Mouse (Mus musculus): ENCODE measurements around the gene 1700123O20Rik. TPM values are rescaled to one million over a fixed set of nuclear protein-coding genes. Genes with fewer than 3 reads are reported as not detected.

1700123O20Rik gene
- polyA plus RNA-seq (2015; fragmentation: Nextera tagmentation; extraction: Ambion mirVana) = 82.0 and 90.2 TPM in 2 replicates

GRCm38 (mm10) chr14:54686063-54686521, at the start of gene 1700123O20Rik:
TSS of gene 1700123O20Rik (plus strand) at chr14:54686216.
- Histone ChIP-seq H3K9me3 (ENCODE audit: control insufficient read depth, low read length) (no peaks in the 10 kb centered on the region), H3K36me3 (ENCODE audit: control insufficient read depth, insufficient read depth, low read length) (peaks cover 5% of the 10 kb centered on the region), H3K4me1 (ENCODE audit: control insufficient read depth, insufficient read depth, low read length) (peaks cover 15% of the 10 kb centered on the region), H3K27ac (ENCODE audit: low read length) (peak within 1 kb of the TSS; percentile 91), H3K9ac (ENCODE audit: low read depth, low read length) (peak within 1 kb of the TSS; percentile 82), H3K4me3 (ENCODE audit: low read length) (peak within 1 kb of the TSS; percentile 64), H3K4me2 (ENCODE audit: low read depth, low read length) (peak within 1 kb of the TSS; percentile 81), H3K27me3 (replicated peaks; ENCODE audit: control insufficient read depth, insufficient read depth, low read length) (no peaks in the 10 kb centered on the region)
- ATAC-seq = peak; percentile 79
- under 1% methylated on average over 41 of the region's 41 CpGs for WGBS

GRCm38 (mm10) chr14:54636954-54637353, 49.1 kb upstream of the 1700123O20Rik start:
- WGBS = 56% methylated on average over 8 of the region's 8 CpGs
- H3K4me1 ChIP-seq (ENCODE audit: control insufficient read depth, insufficient read depth, low read length) = peaks cover 7% of the 10 kb centered on the region
- H3K9ac ChIP-seq (ENCODE audit: low read depth, low read length) = no peak overlapping the region
- H3K27ac ChIP-seq (ENCODE audit: low read length) = no peak overlapping the region
- no peak overlapping the region for H3K4me3 ChIP-seq (ENCODE audit: low read length)
- no peaks in the 10 kb centered on the region for H3K9me3 ChIP-seq (ENCODE audit: control insufficient read depth, low read length)
- ATAC-seq = no peak
- no peaks in the 10 kb centered on the region for H3K27me3 ChIP-seq (replicated peaks; ENCODE audit: control insufficient read depth, insufficient read depth, low read length)
- H3K36me3 ChIP-seq (ENCODE audit: control insufficient read depth, insufficient read depth, low read length) = 0 out of 2 replicates have a peak, but pooled peaks cover 3% of the 10 kb centered on the region
- H3K4me2 ChIP-seq (ENCODE audit: low read depth, low read length) = no peak overlapping the region

DNA sequence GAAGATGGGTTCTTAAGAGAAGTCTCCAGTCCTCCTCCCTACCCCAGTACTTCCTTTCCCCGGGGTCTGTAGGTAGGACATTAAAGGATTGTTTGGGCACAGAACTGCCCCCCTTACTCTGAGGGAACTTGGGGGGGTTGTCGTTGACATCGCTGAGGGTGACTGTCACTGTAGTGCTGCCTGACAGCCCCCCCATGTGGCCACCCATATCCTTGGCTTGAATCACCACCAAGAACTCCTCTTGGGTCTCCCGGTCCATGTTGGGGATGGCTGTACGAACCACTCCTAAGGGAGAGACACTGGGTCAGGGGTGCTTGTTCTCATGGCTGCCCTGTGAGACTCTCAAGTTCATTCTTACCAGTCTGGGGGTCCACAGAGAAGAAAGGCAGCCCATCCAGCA, 47.8 kb upstream of the 1700123O20Rik start:
- Histone ChIP-seq H3K4me1 (ENCODE audit: control insufficient read depth, insufficient read depth, low read length) (peaks cover 7% of the 10 kb centered on the region), H3K36me3 (ENCODE audit: control insufficient read depth, insufficient read depth, low read length) (no peaks in the 10 kb centered on the region), H3K4me2 (ENCODE audit: low read depth, low read length) (no peak overlapping the region), H3K27ac (ENCODE audit: low read length) (no peak overlapping the region), H3K9me3 (ENCODE audit: control insufficient read depth, low read length) (no peaks in the 10 kb centered on the region), H3K27me3 (replicated peaks; ENCODE audit: control insufficient read depth, insufficient read depth, low read length) (no peaks in the 10 kb centered on the region), H3K9ac (ENCODE audit: low read depth, low read length) (no peak overlapping the region), H3K4me3 (ENCODE audit: low read length) (no peak overlapping the region)
- 77% methylated on average over 5 of the region's 5 CpGs for WGBS
- ATAC-seq = no peak

- no peaks in the 10 kb centered on the region for H3K9me3 ChIP-seq (ENCODE audit: control insufficient read depth, low read length)
- H3K4me1 ChIP-seq (ENCODE audit: control insufficient read depth, insufficient read depth, low read length) = peaks cover 7% of the 10 kb centered on the region
- H3K27ac ChIP-seq (ENCODE audit: low read length) = no peak overlapping the region
- H3K36me3 ChIP-seq (ENCODE audit: control insufficient read depth, insufficient read depth, low read length) = peaks cover 14% of the 10 kb centered on the region
- H3K9ac ChIP-seq (ENCODE audit: low read depth, low read length) = peak overlapping the region; percentile 52
- 28% methylated on average over 4 of the region's 4 CpGs for WGBS
- peak overlapping the region; percentile 17; the same call in 1 of the 2 replicates for H3K4me3 ChIP-seq (ENCODE audit: low read length)
- peak overlapping the region; percentile 94 for H3K4me2 ChIP-seq (ENCODE audit: low read depth, low read length)
- no peaks in the 10 kb centered on the region for H3K27me3 ChIP-seq (replicated peaks; ENCODE audit: control insufficient read depth, insufficient read depth, low read length)
- no peak for ATAC-seq
These were observed 45.9 kb upstream of the 1700123O20Rik start for GRCm38 (mm10) chr14:54640121-54640520.

DNA sequence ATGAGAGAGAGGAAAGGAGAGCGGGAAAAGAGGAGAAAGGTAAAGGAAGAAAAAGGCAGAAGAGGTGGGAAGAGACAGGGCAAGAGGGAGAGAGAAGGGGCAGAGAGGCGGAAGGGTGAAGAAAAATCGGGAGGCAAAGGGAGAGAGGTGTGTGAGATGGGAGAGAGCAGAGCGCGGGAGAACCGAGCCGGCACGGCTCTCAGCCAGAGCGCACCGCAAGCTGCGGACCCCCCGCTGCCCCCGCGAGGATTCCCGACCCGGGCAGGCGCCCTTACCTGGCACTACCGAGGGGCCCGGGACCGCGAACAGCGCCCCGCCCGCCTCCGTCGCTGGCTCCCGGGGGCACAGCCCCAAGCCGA, 45.1 kb upstream of the 1700123O20Rik start, which contains the start of gene Gm17606:
TSS of gene Gm17606 (plus strand) at position 7 of the 359 bp plus-strand sequence.
- peak; percentile 34 for ATAC-seq
- H3K36me3 ChIP-seq (ENCODE audit: control insufficient read depth, insufficient read depth, low read length) = peaks cover 17% of the 10 kb centered on the region
- H3K27ac ChIP-seq (ENCODE audit: low read length) = peak within 1 kb of the TSS; percentile 69
- no peaks in the 10 kb centered on the region for H3K27me3 ChIP-seq (replicated peaks; ENCODE audit: control insufficient read depth, insufficient read depth, low read length)
- H3K4me1 ChIP-seq (ENCODE audit: control insufficient read depth, insufficient read depth, low read length) = peaks cover 7% of the 10 kb centered on the region
- H3K9ac ChIP-seq (ENCODE audit: low read depth, low read length) = peak within 1 kb of the TSS; percentile 86
- 2% methylated on average over 26 of the region's 28 CpGs for whole genome bisulfite sequencing
- H3K4me3 ChIP-seq (ENCODE audit: low read length) = peak within 1 kb of the TSS; percentile 77
- no peaks in the 10 kb centered on the region for H3K9me3 ChIP-seq (ENCODE audit: control insufficient read depth, low read length)
- H3K4me2 ChIP-seq (ENCODE audit: low read depth, low read length) = peak within 1 kb of the TSS; percentile 94

GRCm38 (mm10) chr14:54641305-54641969, 44.6 kb upstream of the 1700123O20Rik start, which contains the start of gene Cdh24:
TSS of gene Cdh24 (minus strand) at chr14:54641364.
- peak; percentile 96 for ATAC-seq
- Histone ChIP-seq H3K9me3 (ENCODE audit: control insufficient read depth, low read length) (no peaks in the 10 kb centered on the region), H3K36me3 (ENCODE audit: control insufficient read depth, insufficient read depth, low read length) (peaks cover 22% of the 10 kb centered on the region), H3K4me3 (ENCODE audit: low read length) (peak within 1 kb of the TSS; percentile 77), H3K9ac (ENCODE audit: low read depth, low read length) (peak within 1 kb of the TSS; percentile 86), H3K27me3 (replicated peaks; ENCODE audit: control insufficient read depth, insufficient read depth, low read length) (no peaks in the 10 kb centered on the region), H3K27ac (ENCODE audit: low read length) (peak within 1 kb of the TSS; percentile 69), H3K4me2 (ENCODE audit: low read depth, low read length) (peak within 1 kb of the TSS; percentile 94), H3K4me1 (ENCODE audit: control insufficient read depth, insufficient read depth, low read length) (peaks cover 7% of the 10 kb centered on the region)
- WGBS = under 1% methylated on average over 49 of the region's 52 CpGs

DNA sequence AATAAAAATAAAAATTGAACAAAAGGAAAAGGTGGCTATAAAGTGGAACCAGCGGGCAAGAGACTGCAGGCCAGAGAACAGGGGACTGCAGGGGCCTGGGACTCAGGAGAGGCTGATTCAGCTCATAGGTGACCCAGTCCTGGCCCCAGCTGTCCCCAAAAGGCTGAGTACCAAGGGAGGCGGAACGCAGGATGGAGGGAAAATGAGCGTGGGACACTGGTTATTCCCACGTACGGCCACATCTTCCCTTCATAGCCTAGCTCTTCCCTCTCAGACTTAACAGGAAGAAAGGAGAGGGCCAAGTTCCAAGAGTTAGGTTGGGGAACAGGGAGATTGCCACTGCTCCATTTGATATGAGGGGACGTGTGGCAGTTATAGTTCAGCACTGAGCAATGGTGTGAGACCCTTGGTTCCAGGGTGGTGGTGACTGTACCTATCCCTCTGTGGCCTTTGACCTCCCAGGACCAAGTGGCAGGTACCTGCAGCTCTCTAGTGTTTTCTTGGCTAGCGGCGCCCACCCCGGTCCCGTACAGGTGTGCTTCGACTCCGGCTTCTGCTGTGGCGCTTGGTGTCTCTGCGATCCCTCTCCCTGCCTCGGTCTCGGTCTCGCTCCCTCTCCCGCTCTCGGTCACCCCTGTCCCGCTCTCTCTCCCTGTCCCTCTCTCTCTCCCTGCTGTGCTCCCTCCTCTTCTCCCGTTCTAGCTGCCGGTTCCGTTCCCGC, 43.6 kb upstream of the 1700123O20Rik start:
- H3K36me3 ChIP-seq (ENCODE audit: control insufficient read depth, insufficient read depth, low read length) = peaks cover 29% of the 10 kb centered on the region

DNA sequence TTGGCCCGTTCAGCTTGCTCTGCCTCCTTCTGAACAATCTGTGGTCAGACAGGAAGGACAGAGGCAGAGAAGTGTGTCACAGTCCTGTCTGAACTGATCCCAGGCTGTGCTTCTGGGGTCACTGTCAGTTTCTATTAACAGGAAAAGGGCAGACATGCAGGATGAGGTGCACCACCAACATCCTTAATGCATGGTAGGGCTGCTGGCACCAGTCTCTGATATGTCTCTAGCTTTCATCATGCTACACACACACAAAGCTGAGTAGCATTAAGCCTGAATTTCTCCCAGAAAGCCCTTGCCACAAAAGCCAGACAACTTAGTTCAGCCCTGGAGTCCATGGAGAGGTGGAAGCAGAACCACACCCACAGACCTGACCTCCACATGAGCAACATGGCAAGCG, 43.0 kb upstream of the 1700123O20Rik start:
- H3K4me1 ChIP-seq (ENCODE audit: control insufficient read depth, insufficient read depth, low read length) = peaks cover 7% of the 10 kb centered on the region
- H3K27me3 ChIP-seq (replicated peaks; ENCODE audit: control insufficient read depth, insufficient read depth, low read length) = no peaks in the 10 kb centered on the region
- no peak overlapping the region for H3K4me3 ChIP-seq (ENCODE audit: low read length)
- H3K36me3 ChIP-seq (ENCODE audit: control insufficient read depth, insufficient read depth, low read length) = peaks cover 29% of the 10 kb centered on the region
- H3K4me2 ChIP-seq (ENCODE audit: low read depth, low read length) = no peak overlapping the region
- H3K27ac ChIP-seq (ENCODE audit: low read length) = no peak overlapping the region
- H3K9ac ChIP-seq (ENCODE audit: low read depth, low read length) = no peak overlapping the region
- no peak for ATAC-seq
- WGBS = 79% methylated on average over 2 of the region's 2 CpGs
- no peaks in the 10 kb centered on the region for H3K9me3 ChIP-seq (ENCODE audit: control insufficient read depth, low read length)

More for the DNA sequence above, 43.6 kb upstream of the 1700123O20Rik start:
- WGBS = 78% methylated on average over 25 of the region's 25 CpGs
- Histone ChIP-seq H3K9me3 (ENCODE audit: control insufficient read depth, low read length) (no peaks in the 10 kb centered on the region), H3K9ac (ENCODE audit: low read depth, low read length) (no peak overlapping the region), H3K4me2 (ENCODE audit: low read depth, low read length) (no peak overlapping the region), H3K27ac (ENCODE audit: low read length) (no peak overlapping the region), H3K27me3 (replicated peaks; ENCODE audit: control insufficient read depth, insufficient read depth, low read length) (no peaks in the 10 kb centered on the region), H3K4me3 (ENCODE audit: low read length) (no peak overlapping the region), H3K4me1 (ENCODE audit: control insufficient read depth, insufficient read depth, low read length) (peaks cover 7% of the 10 kb centered on the region)
- ATAC-seq = no peak

DNA sequence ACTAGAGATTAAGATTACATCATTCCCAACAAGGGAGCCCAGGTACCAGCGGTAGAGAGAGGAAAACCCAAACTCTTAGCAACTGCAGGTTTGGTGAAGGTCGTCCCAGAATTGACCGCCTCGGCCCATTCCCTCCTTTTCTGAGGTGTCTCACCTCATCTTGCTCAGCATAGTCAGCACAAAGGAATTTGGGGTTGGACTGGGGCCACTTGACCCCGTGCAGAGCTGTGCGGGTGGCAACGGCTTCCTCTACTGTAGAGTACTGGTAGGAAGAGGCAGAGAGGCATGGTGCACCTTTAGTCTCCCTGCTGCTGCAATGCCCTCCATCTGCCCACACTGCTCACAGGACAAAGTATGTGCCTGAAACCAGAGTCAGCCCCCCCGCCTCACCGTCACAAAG, 41.7 kb upstream of the 1700123O20Rik start:
- no peaks in the 10 kb centered on the region for H3K27me3 ChIP-seq (replicated peaks; ENCODE audit: control insufficient read depth, insufficient read depth, low read length)
- 88% methylated on average over 9 of the region's 9 CpGs for WGBS
- no peak for ATAC-seq
- H3K4me2 ChIP-seq (ENCODE audit: low read depth, low read length) = no peak overlapping the region
- H3K9ac ChIP-seq (ENCODE audit: low read depth, low read length) = no peak overlapping the region
- H3K4me1 ChIP-seq (ENCODE audit: control insufficient read depth, insufficient read depth, low read length) = peaks cover 7% of the 10 kb centered on the region
- no peak overlapping the region for H3K27ac ChIP-seq (ENCODE audit: low read length)
- H3K4me3 ChIP-seq (ENCODE audit: low read length) = no peak overlapping the region
- peaks cover 32% of the 10 kb centered on the region for H3K36me3 ChIP-seq (ENCODE audit: control insufficient read depth, insufficient read depth, low read length)
- H3K9me3 ChIP-seq (ENCODE audit: control insufficient read depth, low read length) = no peaks in the 10 kb centered on the region

All from intestine, embryonic 16.5 days (tissue).